Mouse (Mus musculus) midbrain, embryonic 12.5 days (tissue): ENCODE measurements at regions not wholly inside any gene's neighbourhood (a gene's known extent, or its start where the extent isn't known, plus 50 kb on each side); places are given as distances from the start of the nearest gene placed in this dataset.

ENCODE experiments used
- ATAC-seq: fragments of 200-750 bp; cut with Nextera tagmentation; 2 replicates; pipeline ENCODE4 v1.8.0; 2017; ENCODE audit warnings: low read depth, moderate TSS enrichment, moderate library complexity; ENCODE audit not compliant: low FRiP score
- H3K27ac ChIP-seq: fragments of 300-500 bp; sonication (generic); replicated peaks from 2 replicates; pipeline ENCODE4 v1.5.1; 2016; ENCODE audit warnings: mild to moderate bottlenecking
- H3K27me3 ChIP-seq: fragments of 300-500 bp; sonication (generic); 2 replicates; pipeline ENCODE4 v1.6.1; 2016; ENCODE audit warnings: mild to moderate bottlenecking
- H3K36me3 ChIP-seq: fragments of 300-500 bp; sonication (generic); 2 replicates; pipeline ENCODE4 v1.6.1; 2016
- H3K4me1 ChIP-seq: fragments of 300-500 bp; sonication (generic); 2 replicates; pipeline ENCODE4 v1.6.1; 2016
- H3K4me2 ChIP-seq: fragments of 300-500 bp; sonication (generic); replicated peaks from 2 replicates; pipeline ENCODE4 v1.6.1; 2016; ENCODE audit warnings: mild to moderate bottlenecking, moderate library complexity
- H3K4me3 ChIP-seq: fragments of 300-500 bp; sonication (generic); 2 replicates; pipeline ENCODE4 v1.5.1; 2016; ENCODE audit warnings: mild to moderate bottlenecking
- H3K9ac ChIP-seq: fragments of 300-500 bp; sonication (generic); replicated peaks from 2 replicates; pipeline ENCODE4 v1.6.1; 2016; ENCODE audit warnings: mild to moderate bottlenecking, moderate library complexity
- H3K9me3 ChIP-seq: fragments of 300-500 bp; sonication (generic); 2 replicates; pipeline ENCODE4 v1.6.1; 2016; ENCODE audit warnings: mild to moderate bottlenecking
- WGBS: fragments of 180-500 bp; shearing (Covaris S2); methylation state at CpG from one replicate; pipeline ENCODE4 v1.1.7; 2016; 5-methylcytosine and 5-hydroxymethylcytosine counted together

GRCm38 (mm10) chr2:8428145-8428544 lies 918.8 kb upstream of the Celf2 start:
- Histone ChIP-seq H3K27me3 (no peaks in the 10 kb centered on the region), H3K4me3 (no peak overlapping the region), H3K36me3 (no peaks in the 10 kb centered on the region), H3K4me2 (no peak overlapping the region), H3K9me3 (no peaks in the 10 kb centered on the region), H3K9ac (no peak overlapping the region), H3K4me1 (no peaks in the 10 kb centered on the region), H3K27ac (no peak overlapping the region)
- ATAC-seq = no peak
- WGBS = 74% methylated on average over 2 of the region's 2 CpGs

GRCm38 (mm10) chr2:8427720-8428119 lies 918.4 kb upstream of the Celf2 start:
- Histone ChIP-seq H3K36me3 (no peaks in the 10 kb centered on the region), H3K27me3 (no peaks in the 10 kb centered on the region), H3K4me1 (no peaks in the 10 kb centered on the region), H3K27ac (no peak overlapping the region), H3K4me3 (no peak overlapping the region), H3K9me3 (no peaks in the 10 kb centered on the region), H3K9ac (no peak overlapping the region), H3K4me2 (no peak overlapping the region)
- no peak for ATAC-seq
- 92% methylated on average over 1 of the region's 1 CpGs for WGBS

GRCm38 (mm10) chr2:8415917-8416316 lies 906.6 kb upstream of the Celf2 start:
- WGBS = 86% methylated on average over 3 of the region's 3 CpGs
- Histone ChIP-seq H3K4me1 (no peaks in the 10 kb centered on the region), H3K27me3 (no peaks in the 10 kb centered on the region), H3K4me2 (no peak overlapping the region), H3K36me3 (no peaks in the 10 kb centered on the region), H3K27ac (no peak overlapping the region), H3K9ac (no peak overlapping the region), H3K9me3 (no peaks in the 10 kb centered on the region), H3K4me3 (no peak overlapping the region)
- ATAC-seq = no peak

DNA sequence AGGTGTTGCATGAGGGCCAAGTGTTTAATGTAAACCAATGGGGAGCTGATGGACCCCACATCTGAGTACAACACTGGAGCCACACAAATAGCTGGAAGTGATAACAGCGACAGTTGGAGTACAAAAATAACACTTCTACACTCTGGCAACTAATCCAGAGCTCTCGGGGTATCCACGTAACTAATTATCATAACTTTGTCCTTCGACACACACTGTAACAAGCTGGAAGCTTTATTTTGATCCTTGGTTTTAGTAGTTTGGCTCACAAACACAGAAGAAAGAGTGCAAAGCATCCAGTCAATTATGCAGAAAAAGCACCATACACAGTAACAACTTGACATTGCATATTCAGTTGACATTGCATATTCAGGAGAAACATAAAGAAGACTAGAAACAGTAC lies 884.8 kb upstream of the Celf2 start:
- no peaks in the 10 kb centered on the region for H3K4me1 ChIP-seq
- no peak overlapping the region for H3K4me3 ChIP-seq
- no peaks in the 10 kb centered on the region for H3K36me3 ChIP-seq
- ATAC-seq = no peak
- H3K27ac ChIP-seq = no peak overlapping the region
- H3K27me3 ChIP-seq = no peaks in the 10 kb centered on the region
- no peaks in the 10 kb centered on the region for H3K9me3 ChIP-seq
- H3K4me2 ChIP-seq = no peak overlapping the region
- H3K9ac ChIP-seq = no peak overlapping the region
- 84% methylated on average over 4 of the region's 4 CpGs for WGBS

GRCm38 (mm10) chr2:8389530-8389929 lies 880.2 kb upstream of the Celf2 start:
- ATAC-seq = no peak
- H3K36me3 ChIP-seq = no peaks in the 10 kb centered on the region
- no peaks in the 10 kb centered on the region for H3K4me1 ChIP-seq
- H3K27me3 ChIP-seq = no peaks in the 10 kb centered on the region
- H3K9me3 ChIP-seq = no peaks in the 10 kb centered on the region
- no peak overlapping the region for H3K27ac ChIP-seq
- H3K4me3 ChIP-seq = no peak overlapping the region
- no peak overlapping the region for H3K4me2 ChIP-seq
- 84% methylated on average over 2 of the region's 2 CpGs for whole genome bisulfite sequencing
- H3K9ac ChIP-seq = no peak overlapping the region

GRCm38 (mm10) chr2:8380246-8380645 lies 870.9 kb upstream of the Celf2 start:
- Histone ChIP-seq H3K36me3 (no peaks in the 10 kb centered on the region), H3K9ac (no peak overlapping the region), H3K4me2 (no peak overlapping the region), H3K4me1 (no peaks in the 10 kb centered on the region), H3K27ac (no peak overlapping the region), H3K27me3 (no peaks in the 10 kb centered on the region), H3K9me3 (no peaks in the 10 kb centered on the region), H3K4me3 (no peak overlapping the region)
- peak; percentile 83 for ATAC-seq
- WGBS = 46% methylated on average over 1 of the region's 1 CpGs

GRCm38 (mm10) chr2:8379590-8379989 lies 870.2 kb upstream of the Celf2 start:
- no peak overlapping the region for H3K27ac ChIP-seq
- no peak overlapping the region for H3K4me3 ChIP-seq
- H3K27me3 ChIP-seq = no peaks in the 10 kb centered on the region
- no peaks in the 10 kb centered on the region for H3K4me1 ChIP-seq
- WGBS = 87% methylated on average over 3 of the region's 3 CpGs
- H3K4me2 ChIP-seq = no peak overlapping the region
- H3K36me3 ChIP-seq = no peaks in the 10 kb centered on the region
- ATAC-seq = no peak
- no peak overlapping the region for H3K9ac ChIP-seq
- no peaks in the 10 kb centered on the region for H3K9me3 ChIP-seq

- H3K4me3 ChIP-seq = no peak overlapping the region
- H3K27ac ChIP-seq = no peak overlapping the region
- H3K27me3 ChIP-seq = no peaks in the 10 kb centered on the region
- no peak overlapping the region for H3K4me2 ChIP-seq
- H3K36me3 ChIP-seq = no peaks in the 10 kb centered on the region
- H3K9ac ChIP-seq = no peak overlapping the region
- 84% methylated on average over 1 of the region's 1 CpGs for WGBS
- no peaks in the 10 kb centered on the region for H3K9me3 ChIP-seq
- no peaks in the 10 kb centered on the region for H3K4me1 ChIP-seq
- ATAC-seq = no peak
Measured at GRCm38 (mm10) chr2:8347867-8348266, 838.5 kb upstream of the Celf2 start.

- no peaks in the 10 kb centered on the region for H3K36me3 ChIP-seq
- H3K9ac ChIP-seq = no peak overlapping the region
- H3K9me3 ChIP-seq = no peaks in the 10 kb centered on the region
- H3K4me1 ChIP-seq = no peaks in the 10 kb centered on the region
- H3K27me3 ChIP-seq = no peaks in the 10 kb centered on the region
- 90% methylated on average over 3 of the region's 3 CpGs for WGBS
- no peak overlapping the region for H3K4me2 ChIP-seq
- H3K27ac ChIP-seq = no peak overlapping the region
- H3K4me3 ChIP-seq = no peak overlapping the region
- ATAC-seq = no peak
Measured at GRCm38 (mm10) chr2:8344748-8345147, 835.4 kb upstream of the Celf2 start.

DNA sequence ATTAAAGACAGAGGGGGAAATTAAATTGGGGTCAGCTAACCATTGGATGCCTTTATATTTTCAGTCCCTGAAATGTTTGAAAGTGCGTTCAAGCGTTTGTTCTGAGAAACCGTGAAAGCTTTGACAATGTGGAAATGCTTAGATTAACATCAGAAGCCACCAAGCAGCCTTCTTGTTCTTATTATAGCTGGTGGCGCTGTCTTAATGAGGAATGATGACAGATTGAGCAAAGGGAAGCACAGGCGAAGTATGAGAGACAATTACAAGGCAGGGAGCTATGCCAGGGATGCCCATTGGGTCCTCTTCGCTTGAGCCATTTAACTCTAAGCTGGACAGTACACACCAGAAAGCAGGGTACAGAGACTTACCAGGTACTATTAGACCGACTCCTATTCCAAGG lies 828.9 kb upstream of the Celf2 start:
- no peaks in the 10 kb centered on the region for H3K27me3 ChIP-seq
- H3K9ac ChIP-seq = no peak overlapping the region
- H3K4me1 ChIP-seq = no peaks in the 10 kb centered on the region
- no peak overlapping the region for H3K27ac ChIP-seq
- H3K9me3 ChIP-seq = no peaks in the 10 kb centered on the region
- H3K4me2 ChIP-seq = no peak overlapping the region
- ATAC-seq = no peak
- WGBS = 70% methylated on average over 7 of the region's 7 CpGs
- no peaks in the 10 kb centered on the region for H3K36me3 ChIP-seq
- H3K4me3 ChIP-seq = no peak overlapping the region

DNA sequence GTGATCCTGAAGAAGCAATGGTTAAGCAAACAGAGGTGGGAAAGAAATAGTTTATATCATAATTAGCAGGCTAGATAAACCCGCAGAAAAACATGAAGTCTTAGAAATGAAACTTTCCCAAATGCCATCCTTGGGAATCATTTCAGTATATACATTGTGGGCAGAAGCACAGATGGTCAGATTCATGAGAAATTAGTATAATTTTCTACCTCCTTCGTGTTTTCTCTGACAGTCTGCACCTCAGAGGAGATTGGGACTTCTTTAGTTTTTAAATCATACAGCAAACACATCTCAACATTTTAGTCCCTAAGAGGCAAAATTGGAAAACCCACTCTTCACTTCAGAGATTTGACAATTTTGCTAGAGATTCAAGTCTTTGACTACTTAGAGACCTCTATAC lies 786.6 kb upstream of the Celf2 start:
- H3K27me3 ChIP-seq = no peaks in the 10 kb centered on the region
- H3K4me1 ChIP-seq = no peaks in the 10 kb centered on the region
- H3K36me3 ChIP-seq = no peaks in the 10 kb centered on the region
- no peak overlapping the region for H3K4me2 ChIP-seq
- 0 out of 2 replicates have a peak, but pooled peaks cover 4% of the 10 kb centered on the region for H3K9me3 ChIP-seq
- H3K9ac ChIP-seq = no peak overlapping the region
- no peak for ATAC-seq
- no peak overlapping the region for H3K4me3 ChIP-seq
- H3K27ac ChIP-seq = no peak overlapping the region
- 75% methylated on average over 2 of the region's 2 CpGs for WGBS

GRCm38 (mm10) chr2:8291357-8291756 lies 782.0 kb upstream of the Celf2 start:
- WGBS = 92% methylated on average over 4 of the region's 4 CpGs
- no peaks in the 10 kb centered on the region for H3K4me1 ChIP-seq
- no peak overlapping the region for H3K9ac ChIP-seq
- no peaks in the 10 kb centered on the region for H3K27me3 ChIP-seq
- 0 out of 2 replicates have a peak, but pooled peaks cover 4% of the 10 kb centered on the region for H3K9me3 ChIP-seq
- no peak overlapping the region for H3K4me2 ChIP-seq
- H3K4me3 ChIP-seq = no peak overlapping the region
- no peak for ATAC-seq
- H3K36me3 ChIP-seq = no peaks in the 10 kb centered on the region
- H3K27ac ChIP-seq = no peak overlapping the region

DNA sequence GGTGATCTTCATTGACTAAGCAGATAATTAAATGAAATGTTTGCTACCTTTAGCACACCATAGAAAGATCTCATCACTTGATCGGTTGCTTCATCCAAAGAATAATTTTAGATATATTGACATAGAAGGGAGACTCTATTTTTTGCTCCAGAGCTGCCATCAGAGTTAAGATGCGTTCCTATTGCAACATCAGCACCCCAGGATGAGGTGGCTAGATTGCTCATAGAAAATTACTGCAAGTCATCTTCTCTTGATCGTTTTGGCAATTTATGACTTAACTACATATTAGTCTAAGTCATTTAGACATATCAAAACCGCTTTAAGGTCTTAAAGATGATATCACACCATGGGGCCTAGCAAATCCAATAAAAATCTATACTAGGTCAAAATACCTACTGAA lies 778.0 kb upstream of the Celf2 start:
- H3K4me1 ChIP-seq = no peaks in the 10 kb centered on the region
- no peaks in the 10 kb centered on the region for H3K9me3 ChIP-seq
- H3K4me3 ChIP-seq = no peak overlapping the region
- H3K9ac ChIP-seq = no peak overlapping the region
- ATAC-seq = no peak
- H3K27me3 ChIP-seq = no peaks in the 10 kb centered on the region
- no peak overlapping the region for H3K4me2 ChIP-seq
- WGBS = 88% methylated on average over 4 of the region's 4 CpGs
- H3K36me3 ChIP-seq = no peaks in the 10 kb centered on the region
- no peak overlapping the region for H3K27ac ChIP-seq
